8 mouse cellular contexts compared by ENCODE assay signal in the genomic region with DNA sequence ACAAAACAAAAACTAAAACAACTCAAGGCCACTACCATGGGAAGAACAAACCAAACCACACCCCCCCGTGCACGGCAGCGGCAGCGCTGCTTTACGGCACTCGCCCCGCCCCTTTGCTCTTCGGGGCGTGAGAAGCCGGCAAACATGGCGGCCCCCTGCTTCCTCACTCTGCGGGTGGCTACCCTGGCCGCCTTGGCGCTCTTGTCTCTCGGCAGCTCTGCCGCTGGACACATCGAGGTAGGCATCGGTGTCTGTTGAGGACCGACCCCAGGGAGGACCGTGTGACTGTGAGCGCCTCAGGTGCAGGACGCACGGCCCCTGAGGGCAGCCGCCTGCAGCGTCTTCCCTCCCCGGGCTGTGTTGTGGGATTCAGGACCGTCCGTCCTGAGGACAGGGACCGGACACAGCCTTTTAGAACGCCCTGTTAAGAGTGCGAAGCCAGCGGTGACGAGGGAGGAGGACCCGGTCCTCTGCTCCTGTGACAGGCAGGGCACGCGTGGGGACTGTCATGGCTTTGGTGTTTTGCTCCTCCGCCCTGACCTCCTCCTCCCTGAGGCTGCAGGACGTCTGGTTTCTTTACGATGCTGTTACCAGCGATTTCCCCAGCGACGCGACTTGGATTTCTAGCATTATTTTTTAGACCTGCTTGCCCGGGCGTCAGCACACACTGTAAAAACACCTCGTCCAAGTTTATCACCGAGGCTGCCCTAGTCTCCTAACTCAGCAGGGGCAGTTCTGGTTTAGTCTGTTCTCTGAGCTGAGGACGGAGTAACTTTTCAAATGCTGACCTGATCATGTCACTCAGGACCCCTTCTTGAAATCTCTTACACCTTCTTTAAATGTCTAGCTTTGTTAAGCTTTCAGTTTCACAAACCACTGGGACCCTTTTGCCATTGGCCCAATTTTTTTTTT. TPM values are rescaled to one million over a fixed set of nuclear protein-coding genes. Genes with fewer than 3 reads are reported as not detected.
DNase-seq lines count a peak whose midpoint lies in the region; ATAC-seq and TF ChIP-seq lines count a peak whose summit lies in the region.

A gene (plus strand): TSS at position 110 of the 912 bp plus-strand sequence.

- H3K27me3 ChIP-seq in Patski: no peaks in the 10 kb centered on the region
- no peaks in the 10 kb centered on the region for H3K27me3 ChIP-seq in hindbrain, embryonic 14.5 days (ENCODE audit: control insufficient read depth, insufficient read depth, low read length)

- peak within 1 kb of the TSS; percentile 79 for H3K9ac ChIP-seq in hindbrain, embryonic 14.5 days

- no peak for TF ChIP-seq CTCF in Patski (IDR thresholded peaks at IDR 0.05)

- POLR2A ChIA-PET in Patski (lab: Charles Lee): interaction anchor here (0.6 to 1.2 kb wide), 4 partner anchors 9 to 215 kb away, joined by 3 read pairs; no protein-coding TSS in a partner anchor

- peaks cover 9% of the 10 kb centered on the region for H3K4me1 ChIP-seq in hindbrain, embryonic 14.5 days (replicated peaks; ENCODE audit: control insufficient read depth, insufficient read depth, low read length)

- H3K4me2 ChIP-seq in hindbrain, embryonic 14.5 days (replicated peaks): peak within 1 kb of the TSS; percentile 68

- H3K9me3 ChIP-seq in hindbrain, embryonic 14.5 days (ENCODE audit: control insufficient read depth, low read length): no peaks in the 10 kb centered on the region

- no peak within 1 kb of the TSS for H3K27ac ChIP-seq in hindbrain, embryonic 14.5 days

- peak; percentile 71 for ATAC-seq in Patski
- ATAC-seq in hindbrain, embryonic 14.5 days (ENCODE audit: low FRiP score): peak; percentile 90

- no peak for DNase-seq in Patski (ENCODE audit: low read depth, low spot score)
- peak; percentile 92 to 94 for DNase-seq in cerebellum, postnatal 14 days
- peak; percentile 54 to 79 for DNase-seq in frontal cortex, postnatal 25 days (ENCODE audit: low spot score in 2 of 2)
- peak; percentile 93 for DNase-seq in hindbrain, embryonic 14.5 days (ENCODE audit: low spot score)
- DNase-seq in left cerebral cortex, adult 11 months (ENCODE audit: low spot score): peak; percentile 81
- peak; percentile 93 to 96 for DNase-seq in lung, postnatal 4 days
- DNase-seq in retina, postnatal 7 days (ENCODE audit: low read depth, low spot score): peak; percentile 75
- peak; percentile 70 for DNase-seq in urinary bladder, adult 2 months (ENCODE audit: low spot score)

- H3K4me3 ChIP-seq in hindbrain, embryonic 14.5 days (replicated peaks; ENCODE audit: low read length): peak within 1 kb of the TSS; percentile 76

- CTCF ChIA-PET in Patski (lab: Charles Lee): interaction anchor here (1.3 to 2.2 kb wide), 4 partner anchors 12 to 240 kb away, joined by 4 to 7 read pairs (median 4); no protein-coding TSS in a partner anchor

- H3K36me3 ChIP-seq in hindbrain, embryonic 14.5 days (replicated peaks; ENCODE audit: control insufficient read depth, insufficient read depth): 0 out of 2 replicates have a peak, but pooled peaks cover 7% of the 10 kb centered on the region

- in situ Hi-C loops in Patski (cut with MboI; ENCODE audit: low pct_unique_long_range_greater_than_20kb): loop anchor here (5.0 kb wide), 1 partner anchor 237 kb away; no protein-coding TSS in a partner anchor

- WGBS in hindbrain, embryonic 14.5 days: under 1% methylated on average over 48 of the region's 48 CpGs

RNA-seq across cellular contexts. Expression of the gene that starts here (rescaled TPM):
- 103 TPM for polyA plus RNA-seq in Patski (2021)
- 52.9 and 55.8 TPM in 2 replicates for polyA plus RNA-seq in hindbrain, embryonic 14.5 days (2014; fragmentation: Nextera tagmentation; extraction: Ambion mirVana)
- 20.7 and 21.6 TPM in 2 replicates for polyA plus RNA-seq in urinary bladder, adult 2 months (2012; rRNA removed)
